Mouse (Mus musculus) liver, embryonic 14.5 days (tissue): ENCODE results near the gene Cnnm2. TPM values are rescaled to one million over a fixed set of nuclear protein-coding genes. Genes with fewer than 3 reads are reported as not detected.

ENCODE experiments used
- ATAC-seq: fragments of 200-750 bp; cut with Nextera tagmentation; 2 replicates; pipeline ENCODE4 v1.8.0; 2017; ENCODE audit warnings: moderate number of reproducible peaks, mild to moderate bottlenecking, moderate library complexity; ENCODE audit not compliant: insufficient read depth
- DNase-seq, 3 experiments: peaks; one replicate each; pipeline ENCODE4 v3.0.0-alpha.2; 2012 to 2013; ENCODE audit warnings: low read depth in 3 of 3, low spot score in 3 of 3
- H3K27ac ChIP-seq: fragments of 300-500 bp; sonication (generic); 2 replicates; pipeline ENCODE4 v1.5.1; 2014; ENCODE audit warnings: moderate library complexity, mild to moderate bottlenecking, control low read depth, inconsistent platforms
- H3K27me3 ChIP-seq: fragments of 300-500 bp; sonication (generic); 2 replicates; pipeline ENCODE4 v1.6.1; 2014; ENCODE audit warnings: mild to moderate bottlenecking, low read length, moderate library complexity; ENCODE audit not compliant: control insufficient read depth, insufficient read depth
- H3K36me3 ChIP-seq: fragments of 300-500 bp; sonication (generic); replicated peaks from 2 replicates; pipeline ENCODE4 v1.6.1; 2014; ENCODE audit warnings: low read depth; ENCODE audit not compliant: control insufficient read depth, insufficient read depth
- H3K4me1 ChIP-seq, 2 experiments: fragments of 200-500 bp in 1 of 2; fragments of 300-500 bp in 1 of 2; sonication (generic) in 1 of 2; replicated peaks; 2 replicates each; pipeline ENCODE4 v1.6.1; 2012 to 2014; ENCODE audit warnings: antibody characterized with exemption in 1 of 2, inconsistent platforms in 1 of 2, low read length in 1 of 2; ENCODE audit not compliant: control insufficient read depth in 2 of 2, insufficient read depth in 2 of 2
- H3K4me2 ChIP-seq: fragments of 300-500 bp; sonication (generic); 2 replicates; pipeline ENCODE4 v1.6.1; 2014; ENCODE audit warnings: low read depth, mild to moderate bottlenecking, control low read depth, moderate library complexity
- H3K4me3 ChIP-seq, 2 experiments: fragments of 200-500 bp in 1 of 2; fragments of 300-500 bp in 1 of 2; sonication (generic) in 1 of 2; 2 replicates each; pipeline ENCODE4 v1.5.1; 2012 to 2014; ENCODE audit warnings: low read depth in 2 of 2, low read length in 2 of 2, mild to moderate bottlenecking in 2 of 2, control low read depth in 1 of 2, inconsistent platforms in 1 of 2, moderate library complexity in 1 of 2; ENCODE audit not compliant: insufficient read depth in 1 of 2
- H3K9ac ChIP-seq: fragments of 300-500 bp; sonication (generic); replicated peaks from 2 replicates; pipeline ENCODE4 v1.6.1; 2014; ENCODE audit warnings: mild to moderate bottlenecking, control low read depth, moderate library complexity
- H3K9me3 ChIP-seq: fragments of 300-500 bp; sonication (generic); 2 replicates; pipeline ENCODE4 v1.6.1; 2016; ENCODE audit warnings: low read length, mixed read lengths; ENCODE audit not compliant: control insufficient read depth
- CTCF ChIP-seq: IDR thresholded peaks from 2 replicates; pipeline ENCODE4 v1.5.1; 2016; ENCODE audit warnings: antibody characterized with exemption, low read depth, control low read depth
- EP300 ChIP-seq: IDR thresholded peaks from 2 replicates; pipeline ENCODE4 v1.6.1; 2016; ENCODE audit warnings: antibody characterized with exemption, low read depth
- WGBS: fragments of 180-500 bp; shearing (Covaris S2); extraction: QIAGEN DNeasy Blood & Tissue Kit; methylation state at CpG from one replicate; pipeline ENCODE4 v1.1.7; 2014; ENCODE audit not compliant: insufficient replicate concordance; 5-methylcytosine and 5-hydroxymethylcytosine counted together
- polyA plus RNA-seq, 2 experiments: library from polyadenylated mRNA; depleted of rRNA in 1 of 2; stranded (reverse) in 1 of 2; unstranded in 1 of 2; fragments of >200 nt; fragmentation: Nextera tagmentation in 1 of 2; extraction: Ambion mirVana in 1 of 2; gene quantifications; 2 replicates each; pipeline versions ENCODE4 v1.2.1 to v1.2.3; 2012 to 2014

Gene Cnnm2
- polyA plus RNA-seq, 2 experiments: 1.5 to 1.7 TPM

DNA sequence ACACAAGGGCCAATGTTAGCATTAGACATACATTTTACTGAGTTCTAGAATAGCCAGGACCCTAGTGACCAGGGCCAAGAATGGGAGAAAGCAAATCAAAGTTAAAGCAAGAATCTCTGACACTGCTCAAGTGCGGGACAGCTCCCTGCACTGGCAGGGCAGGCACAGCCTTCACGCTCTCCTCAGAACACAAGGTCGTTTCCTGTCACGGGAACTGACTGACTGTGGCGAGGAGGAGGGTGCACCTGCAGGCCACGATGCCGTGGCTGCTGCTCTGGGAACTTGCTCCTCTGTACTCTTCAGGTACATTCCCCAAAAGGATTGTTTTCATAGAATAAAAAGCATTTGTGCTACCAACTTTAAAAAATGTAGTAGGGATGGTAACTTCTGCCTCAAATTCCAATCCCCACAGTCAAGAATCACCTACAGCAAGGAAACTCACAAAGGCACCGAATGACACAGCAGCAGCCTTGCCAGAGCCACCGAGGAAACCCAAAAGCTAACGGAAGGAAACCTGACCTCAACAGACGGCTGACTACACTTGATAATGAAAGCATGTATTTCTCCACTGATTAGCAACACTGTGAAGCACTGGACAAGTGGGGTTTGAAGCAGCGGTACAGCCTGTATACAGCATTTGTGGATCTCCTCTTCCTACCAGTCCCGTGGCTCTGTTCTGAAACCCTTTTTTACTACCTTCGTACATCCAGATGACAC, 126.6 kb downstream of the Cnnm2 start:
- peak overlapping the region; percentile 19 for H3K27ac ChIP-seq
- no peak overlapping the region for H3K9ac ChIP-seq
- DNase-seq (no peak), ATAC-seq (peak; percentile 63; the same call in 1 of the 2 replicates)
- no peaks in the 10 kb centered on the region for H3K27me3 ChIP-seq
- peaks cover 0 to 10% of the 10 kb centered on the region in 2 experiments; a peak in 2 of 4 replicates for H3K4me1 ChIP-seq
- peaks cover 55% of the 10 kb centered on the region for H3K36me3 ChIP-seq
- 18% methylated on average over 14 of the region's 14 CpGs for WGBS
- no peak overlapping the region for H3K4me3 ChIP-seq
- H3K9me3 ChIP-seq: no peaks in the 10 kb centered on the region
- 0 out of 2 replicates have a peak overlapping the region, but pooled peaks have one; percentile 2 for H3K4me2 ChIP-seq
- TF ChIP-seq EP300 (peak; percentile 54; the same call in 1 of the 2 replicates), CTCF (no peak)

DNA sequence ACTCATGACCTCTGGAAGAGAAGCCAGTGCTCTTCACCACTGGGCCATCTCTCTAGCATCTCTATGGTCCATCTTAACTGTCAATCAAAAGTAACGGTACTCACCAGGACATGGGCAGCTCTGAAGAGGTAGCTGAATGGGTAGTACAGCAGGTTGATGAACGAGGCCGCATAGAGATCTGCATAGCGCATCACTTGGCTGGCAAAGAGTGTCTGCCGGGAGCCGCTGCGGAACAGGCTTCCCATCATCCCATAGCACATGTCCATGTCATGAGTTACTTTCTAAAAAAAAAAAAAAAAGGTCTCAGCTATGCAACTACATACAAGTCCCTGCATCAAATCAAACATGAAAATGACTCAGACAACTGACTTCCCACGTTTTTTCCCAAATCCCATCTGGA, 128.3 kb downstream of the Cnnm2 start:
- Histone ChIP-seq H3K9me3 (no peaks in the 10 kb centered on the region), H3K9ac (no peak overlapping the region), H3K4me2 (no peak overlapping the region), H3K36me3 (peaks cover 58% of the 10 kb centered on the region), H3K27me3 (no peaks in the 10 kb centered on the region), H3K27ac (no peak overlapping the region), H3K4me3 (no peak overlapping the region), H3K4me1 (peaks cover 0 to 10% of the 10 kb centered on the region in 2 experiments; a peak in 2 of 4 replicates)
- WGBS: 87% methylated on average over 8 of the region's 8 CpGs
- ATAC-seq (no peak), DNase-seq (no peak)
- TF ChIP-seq EP300: no peak
- TF ChIP-seq CTCF: no peak

- Histone ChIP-seq H3K36me3 (peaks cover 49% of the 10 kb centered on the region), H3K4me2 (no peak overlapping the region), H3K27me3 (no peaks in the 10 kb centered on the region), H3K9me3 (no peaks in the 10 kb centered on the region), H3K27ac (no peak overlapping the region), H3K4me3 (no peak overlapping the region), H3K4me1 (peaks cover 0 to 10% of the 10 kb centered on the region in 2 experiments; a peak in 2 of 4 replicates), H3K9ac (no peak overlapping the region)
- DNase-seq (no peak), ATAC-seq (no peak)
- TF ChIP-seq CTCF (no peak), EP300 (no peak)
- WGBS: 88% methylated on average over 8 of the region's 8 CpGs
These were observed 129.3 kb downstream of the Cnnm2 start for GRCm38 (mm10) chr19:46890657-46891056.

- no peak for ATAC-seq
- Histone ChIP-seq H3K4me1 (peaks cover 0 to 10% of the 10 kb centered on the region in 2 experiments; a peak in 2 of 4 replicates), H3K9ac (no peak overlapping the region), H3K4me2 (no peak overlapping the region), H3K27me3 (no peaks in the 10 kb centered on the region), H3K36me3 (peaks cover 43% of the 10 kb centered on the region), H3K4me3 (no peak overlapping the region), H3K27ac (no peak overlapping the region), H3K9me3 (peaks cover 5% of the 10 kb centered on the region)
- no peak for DNase-seq
- WGBS: 81% methylated on average over 3 of the region's 3 CpGs
- TF ChIP-seq CTCF: no peak
- no peak for TF ChIP-seq EP300
These were observed 131.5 kb downstream of the Cnnm2 start for GRCm38 (mm10) chr19:46892856-46893255.

- peaks cover 5% of the 10 kb centered on the region for H3K9me3 ChIP-seq
- H3K27me3 ChIP-seq: no peaks in the 10 kb centered on the region
- H3K4me3 ChIP-seq: no peak overlapping the region
- peaks cover 0 to 5% of the 10 kb centered on the region in 2 experiments; a peak in 1 of 4 replicates for H3K4me1 ChIP-seq
- ATAC-seq (no peak), DNase-seq (no peak)
- WGBS: 51% methylated on average over 7 of the region's 7 CpGs
- TF ChIP-seq CTCF (no peak), EP300 (no peak)
- H3K36me3 ChIP-seq: peaks cover 46% of the 10 kb centered on the region
- no peak overlapping the region for H3K27ac ChIP-seq
- H3K4me2 ChIP-seq: no peak overlapping the region
- H3K9ac ChIP-seq: no peak overlapping the region
These were observed 132.1 kb downstream of the Cnnm2 start for GRCm38 (mm10) chr19:46893484-46893883.
